Mouse (Mus musculus) liver, postnatal 0 days (tissue): ENCODE data around the gene Ffar3.

Experiments used
- CTCF ChIP-seq: sonication (generic); IDR thresholded peaks from 2 replicates; pipeline ENCODE4 v1.5.1; 2016; ENCODE audit warnings: antibody characterized with exemption, low read depth
- EP300 ChIP-seq: IDR thresholded peaks from 2 replicates; pipeline ENCODE4 v1.6.1; 2016; ENCODE audit warnings: antibody characterized with exemption, low read depth, mild to moderate bottlenecking

GRCm38 (mm10) chr7:30805924-30806323 is 50.1 kb downstream of the Ffar3 start:
- TF ChIP-seq CTCF (peak; percentile 78), EP300 (no peak)
